Mouse (Mus musculus) testis, adult 2 months (tissue): ENCODE measurements around the gene Prr18. TPM values are rescaled to one million over a fixed set of nuclear protein-coding genes. Genes with fewer than 3 reads are reported as not detected.

ENCODE experiments used
- H3K27ac ChIP-seq: fragments of 200-500 bp; 2 replicates; pipeline ENCODE4 v1.5.1; 2012; ENCODE audit warnings: low read depth, low read length; ENCODE audit not compliant: control insufficient read depth, insufficient read depth
- H3K27me3 ChIP-seq: fragments of 200-500 bp; 2 replicates; pipeline ENCODE4 v1.6.1; 2012; ENCODE audit warnings: mild to moderate bottlenecking, low read length, moderate library complexity; ENCODE audit not compliant: control insufficient read depth, insufficient read depth
- H3K36me3 ChIP-seq: fragments of 200-500 bp; 2 replicates; pipeline ENCODE4 v1.6.1; 2012; ENCODE audit warnings: mild to moderate bottlenecking, low read length; ENCODE audit not compliant: control insufficient read depth, insufficient read depth
- H3K4me1 ChIP-seq: fragments of 200-500 bp; 2 replicates; pipeline ENCODE4 v1.6.1; 2012; ENCODE audit warnings: low read length; ENCODE audit not compliant: control insufficient read depth, insufficient read depth
- H3K4me3 ChIP-seq: fragments of 200-500 bp; 2 replicates; pipeline ENCODE4 v1.5.1; 2012; ENCODE audit warnings: low read depth, mild to moderate bottlenecking, low read length, moderate library complexity, mixed read lengths; ENCODE audit not compliant: control insufficient read depth
- CTCF ChIP-seq: fragments of 200-500 bp; IDR thresholded peaks from 2 replicates; pipeline ENCODE4 v1.5.1; 2012; ENCODE audit warnings: low read depth, mild to moderate bottlenecking, inconsistent platforms, low read length, moderate library complexity; ENCODE audit not compliant: control insufficient read depth, insufficient read depth, insufficient replicate concordance
- POLR2A ChIP-seq: fragments of 200-500 bp; IDR thresholded peaks from 2 replicates; pipeline ENCODE4 v1.6.1; 2012; ENCODE audit warnings: low read depth, mild to moderate bottlenecking, inconsistent platforms, low read length, moderate library complexity; ENCODE audit not compliant: control insufficient read depth
- polyA plus RNA-seq: library from polyadenylated mRNA; depleted of rRNA; stranded (reverse); fragments of >200 nt; gene quantifications from 2 replicates; pipeline ENCODE4 v1.2.3, GENCODE M21; 2012

Prr18 gene
- polyA plus RNA-seq, 1 experiment: 0.15 TPM

DNA sequence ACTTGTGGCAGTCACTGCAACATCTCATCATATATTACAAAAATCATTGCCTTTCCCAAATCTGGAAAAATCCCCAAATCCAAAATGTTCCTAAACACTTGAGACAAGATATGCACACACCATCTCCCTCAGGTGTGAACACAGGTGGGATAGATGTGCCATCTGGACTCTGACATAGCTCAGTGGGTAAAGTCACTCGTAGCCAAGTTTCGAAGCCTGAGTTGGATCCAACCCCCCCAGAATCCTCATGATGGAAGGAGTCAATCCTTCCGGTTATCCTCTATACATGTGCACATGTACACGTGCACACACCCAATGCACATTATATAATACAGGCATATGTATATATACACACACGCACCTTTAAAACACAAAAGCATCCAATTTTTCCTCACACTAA, 23.6 kb downstream of the Prr18 start:
- Histone ChIP-seq H3K36me3 (no peaks in the 10 kb centered on the region), H3K27me3 (no peaks in the 10 kb centered on the region), H3K27ac (no peak overlapping the region), H3K4me3 (no peak overlapping the region), H3K4me1 (no peaks in the 10 kb centered on the region)
- TF ChIP-seq CTCF (no peak), POLR2A (no peak)

GRCm38 (mm10) chr17:8361281-8362103, 24.2 kb downstream of the Prr18 start:
- Histone ChIP-seq H3K27me3 (no peaks in the 10 kb centered on the region), H3K36me3 (no peaks in the 10 kb centered on the region), H3K4me1 (no peaks in the 10 kb centered on the region), H3K4me3 (no peak overlapping the region), H3K27ac (no peak overlapping the region)
- TF ChIP-seq POLR2A (no peak), CTCF (no peak)

- H3K27me3 ChIP-seq: no peaks in the 10 kb centered on the region
- no peak overlapping the region for H3K27ac ChIP-seq
- no peak overlapping the region for H3K4me3 ChIP-seq
- TF ChIP-seq POLR2A: no peak
- TF ChIP-seq CTCF: no peak
- H3K36me3 ChIP-seq: no peaks in the 10 kb centered on the region
- H3K4me1 ChIP-seq: peaks cover 3% of the 10 kb centered on the region
Measured at GRCm38 (mm10) chr17:8367514-8368480, 30.5 kb downstream of the Prr18 start.

DNA sequence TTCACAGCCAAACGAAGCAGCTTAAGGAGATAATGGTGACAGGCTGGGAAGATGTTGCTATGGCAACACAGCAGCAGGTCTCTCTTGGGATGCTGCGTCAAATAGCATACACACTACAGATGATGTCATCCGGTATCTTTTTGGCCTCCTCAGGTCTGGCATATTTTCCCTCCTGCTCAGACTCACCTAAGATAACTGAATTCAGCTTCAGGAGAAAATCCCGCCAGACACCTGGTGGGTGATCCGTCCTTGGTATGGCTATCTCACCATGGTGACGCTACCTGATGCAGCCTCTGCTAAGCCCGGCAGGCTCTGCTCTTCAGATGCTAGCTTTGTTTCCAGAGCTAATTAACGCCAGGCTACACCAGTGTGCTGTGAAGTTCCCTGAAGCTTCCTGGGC, 31.3 kb downstream of the Prr18 start:
- Histone ChIP-seq H3K36me3 (no peaks in the 10 kb centered on the region), H3K4me1 (peaks cover 3% of the 10 kb centered on the region), H3K27ac (no peak overlapping the region), H3K27me3 (no peaks in the 10 kb centered on the region), H3K4me3 (no peak overlapping the region)
- TF ChIP-seq POLR2A (no peak), CTCF (no peak)

- H3K36me3 ChIP-seq: no peaks in the 10 kb centered on the region
- H3K4me1 ChIP-seq: peaks cover 3% of the 10 kb centered on the region
- H3K4me3 ChIP-seq: no peak overlapping the region
- no peak for TF ChIP-seq POLR2A
- no peak for TF ChIP-seq CTCF
- H3K27ac ChIP-seq: no peak overlapping the region
- H3K27me3 ChIP-seq: no peaks in the 10 kb centered on the region
Measured at GRCm38 (mm10) chr17:8369171-8369570, 31.9 kb downstream of the Prr18 start.

DNA sequence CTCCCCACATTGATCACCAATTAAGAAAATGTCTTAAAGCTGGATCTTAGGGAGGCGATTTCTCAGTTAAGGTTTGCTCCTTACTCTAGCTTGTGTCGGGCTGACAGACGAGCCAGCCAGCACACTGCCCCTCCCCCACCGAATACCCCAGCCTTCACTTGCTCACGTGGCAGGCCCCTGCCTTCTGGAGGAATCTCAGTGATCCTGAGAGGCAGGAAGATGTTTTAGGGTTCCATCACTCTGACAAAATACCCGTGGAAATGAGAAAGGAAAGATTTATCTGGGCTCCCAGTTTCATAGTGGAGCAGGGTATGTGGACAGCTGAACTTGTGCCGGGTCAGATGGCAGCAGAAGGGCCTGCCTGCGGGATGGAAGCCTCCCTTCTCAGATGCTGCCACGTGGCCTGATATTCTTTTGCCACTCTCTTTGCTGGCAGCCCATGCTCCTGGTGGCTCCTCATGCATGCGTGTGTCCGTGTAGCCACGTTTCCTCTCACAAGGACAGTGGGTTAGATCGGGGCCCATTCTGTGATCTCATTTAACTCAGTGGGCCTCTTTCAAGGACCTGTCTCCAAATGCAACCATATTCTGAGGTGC, 33.5 kb downstream of the Prr18 start:
- no peak for TF ChIP-seq POLR2A
- TF ChIP-seq CTCF: no peak
- H3K4me3 ChIP-seq: no peak overlapping the region
- H3K4me1 ChIP-seq: peaks cover 3% of the 10 kb centered on the region
- no peaks in the 10 kb centered on the region for H3K36me3 ChIP-seq
- H3K27me3 ChIP-seq: no peaks in the 10 kb centered on the region
- H3K27ac ChIP-seq: no peak overlapping the region

GRCm38 (mm10) chr17:8371834-8372233, 34.6 kb downstream of the Prr18 start:
- Histone ChIP-seq H3K27me3 (no peaks in the 10 kb centered on the region), H3K4me3 (no peak overlapping the region), H3K27ac (no peak overlapping the region), H3K4me1 (peaks cover 3% of the 10 kb centered on the region), H3K36me3 (no peaks in the 10 kb centered on the region)
- no peak for TF ChIP-seq CTCF
- TF ChIP-seq POLR2A: no peak
